Mouse (Mus musculus) liver, embryonic 14.5 days (tissue): Measurements from ENCODE around the gene Mbd4.

Experiments used
- CTCF ChIP-seq: IDR thresholded peaks from 2 replicates; pipeline ENCODE4 v1.5.1; 2016; ENCODE audit warnings: antibody characterized with exemption, low read depth, control low read depth
- EP300 ChIP-seq: IDR thresholded peaks from 2 replicates; pipeline ENCODE4 v1.6.1; 2016; ENCODE audit warnings: antibody characterized with exemption, low read depth

DNA sequence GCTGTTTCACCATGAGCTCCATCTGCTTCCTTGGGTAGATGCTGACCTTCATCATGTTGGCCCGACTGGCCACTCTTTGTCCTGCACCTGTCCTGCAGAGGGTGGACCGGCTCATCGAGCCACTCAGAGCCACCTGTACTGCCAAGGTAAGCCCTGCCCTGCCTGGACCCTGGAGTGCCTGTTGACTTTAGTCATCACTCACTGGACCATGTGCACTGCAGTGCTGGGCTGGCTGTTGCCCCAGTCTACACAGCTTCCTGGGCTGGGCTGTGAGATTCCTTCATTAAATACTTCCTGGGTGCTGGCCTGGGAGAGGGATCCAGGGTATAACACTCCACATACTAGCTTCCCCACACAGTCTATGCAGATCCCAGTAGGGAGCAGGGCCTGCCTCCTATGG lies 51.4 kb downstream of the Mbd4 start:
- no peak for TF ChIP-seq CTCF
- TF ChIP-seq EP300 = no peak
